Mouse (Mus musculus) adipocyte (in vitro differentiated cells): Measurements from ENCODE around the gene Ralbp1.

Experiments
- DNase-seq: peaks from one replicate; pipeline ENCODE4 v3.0.0-alpha.2; 2016; ENCODE audit warnings: low spot score

Gene Ralbp1

GRCm38 (mm10) chr17:65847694-65848449 lies 37.7 kb downstream of the Ralbp1 start:
- no peak for DNase-seq

- no peak for DNase-seq
Measured at GRCm38 (mm10) chr17:65845423-65845822, 40.2 kb downstream of the Ralbp1 start.

GRCm38 (mm10) chr17:65842669-65843381 lies 42.8 kb downstream of the Ralbp1 start:
- DNase-seq, result peak; percentile 13

- no peak for DNase-seq
Measured at GRCm38 (mm10) chr17:65839541-65840256, 45.9 kb downstream of the Ralbp1 start.

- DNase-seq, result no peak
Measured at GRCm38 (mm10) chr17:65836746-65837145, 48.9 kb downstream of the Ralbp1 start.

GRCm38 (mm10) chr17:65833891-65834290 lies 51.7 kb downstream of the Ralbp1 start:
- no peak for DNase-seq

- DNase-seq, result no peak
Measured at GRCm38 (mm10) chr17:65830216-65830863, 55.3 kb downstream of the Ralbp1 start.

- no peak for DNase-seq
Measured at GRCm38 (mm10) chr17:65828951-65829350, 56.6 kb downstream of the Ralbp1 start.

- DNase-seq, result no peak
Measured at GRCm38 (mm10) chr17:65827904-65828303, 57.7 kb downstream of the Ralbp1 start.

- DNase-seq, result no peak
Measured at GRCm38 (mm10) chr17:65827119-65827840, 58.3 kb downstream of the Ralbp1 start.

- DNase-seq, result no peak
Measured at GRCm38 (mm10) chr17:65826257-65826656, 59.3 kb downstream of the Ralbp1 start.

- DNase-seq, result no peak
Measured at GRCm38 (mm10) chr17:65824246-65824645, 61.4 kb downstream of the Ralbp1 start.

- no peak for DNase-seq
Measured at GRCm38 (mm10) chr17:65822423-65822822, 63.2 kb downstream of the Ralbp1 start.

- no peak for DNase-seq
Measured at GRCm38 (mm10) chr17:65820197-65820596, 65.4 kb downstream of the Ralbp1 start.

- DNase-seq, result no peak
Measured at GRCm38 (mm10) chr17:65813763-65814162, 71.8 kb downstream of the Ralbp1 start.

- no peak for DNase-seq
Measured at GRCm38 (mm10) chr17:65811032-65811431, 74.6 kb downstream of the Ralbp1 start.

GRCm38 (mm10) chr17:65806416-65806815 lies 79.2 kb downstream of the Ralbp1 start:
- DNase-seq, result no peak

- DNase-seq, result no peak
Measured at GRCm38 (mm10) chr17:65805966-65806365, 79.6 kb downstream of the Ralbp1 start.

- DNase-seq, result no peak
Measured at GRCm38 (mm10) chr17:65802026-65802425, 83.6 kb downstream of the Ralbp1 start.

- DNase-seq, result no peak
Measured at GRCm38 (mm10) chr17:65800451-65800850, 85.1 kb downstream of the Ralbp1 start.

- no peak for DNase-seq
Measured at GRCm38 (mm10) chr17:65799353-65799752, 86.2 kb downstream of the Ralbp1 start.

GRCm38 (mm10) chr17:65798446-65798845 lies 87.2 kb downstream of the Ralbp1 start:
- DNase-seq, result no peak
